Mouse (Mus musculus): ENCODE results near the gene Cryba4. TPM values are rescaled to one million over a fixed set of nuclear protein-coding genes. Genes with fewer than 3 reads are reported as not detected.

Cryba4 gene
- polyA plus RNA-seq, 1 experiment from 2014 or later = 1.5 TPM

DNA sequence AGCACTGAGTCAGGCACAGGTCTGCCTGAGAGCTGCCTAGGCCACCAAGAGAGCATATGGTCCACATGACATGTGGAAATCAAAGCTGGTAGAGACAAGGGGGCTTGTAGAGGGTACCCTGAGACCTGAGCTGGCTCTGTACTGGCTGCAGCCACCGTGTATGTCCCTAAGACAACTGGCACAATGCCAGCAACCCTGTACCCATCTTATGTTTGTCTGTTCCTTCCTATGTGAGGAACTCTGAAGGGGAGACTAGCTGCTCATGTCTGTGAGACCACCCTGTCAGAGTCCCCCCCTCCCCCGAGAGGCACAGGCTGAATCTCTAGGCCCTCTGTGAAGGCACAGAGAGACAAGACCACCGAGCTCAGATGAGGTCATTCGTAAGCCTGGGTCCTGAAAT is 33.6 kb downstream of the Cryba4 start:
- 59% methylated on average over 4 of the region's 4 CpGs for WGBS
- H3K27me3 ChIP-seq (replicated peaks; ENCODE audit: insufficient read depth, low read length) = no peaks in the 10 kb centered on the region
- TF ChIP-seq CTCF (IDR thresholded peaks at IDR 0.05) (no peak), EP300 (IDR thresholded peaks at IDR 0.05) (no peak)
- H3K9ac ChIP-seq (replicated peaks; ENCODE audit: low read depth) = no peak overlapping the region
- DNase-seq (ENCODE audit: low spot score) (no peak), ATAC-seq (no peak)
- H3K9me3 ChIP-seq (ENCODE audit: low read length) = no peaks in the 10 kb centered on the region
- no peaks in the 10 kb centered on the region for H3K36me3 ChIP-seq (ENCODE audit: insufficient read depth, low read length)
- peaks cover 7% of the 10 kb centered on the region; the same call in 1 of the 2 replicates for H3K4me1 ChIP-seq (ENCODE audit: insufficient read depth, low read depth, low read length)
- H3K4me2 ChIP-seq (replicated peaks; ENCODE audit: low read depth, low read length) = no peak overlapping the region
- H3K27ac ChIP-seq (ENCODE audit: low read length) = no peak overlapping the region
- H3K4me3 ChIP-seq (ENCODE audit: low read depth, low read length) = no peak overlapping the region

GRCm38 (mm10) chr5:112217031-112217430 is 35.3 kb downstream of the Cryba4 start:
- WGBS = 62% methylated on average over 22 of the region's 22 CpGs
- DNase-seq (ENCODE audit: low spot score) = no peak
- H3K36me3 ChIP-seq (ENCODE audit: insufficient read depth, low read length) = no peaks in the 10 kb centered on the region
- no peak for TF ChIP-seq EP300 (IDR thresholded peaks at IDR 0.05)
- no peak overlapping the region for H3K4me2 ChIP-seq (replicated peaks; ENCODE audit: low read depth, low read length)
- no peak for ATAC-seq
- no peak overlapping the region for H3K27ac ChIP-seq (ENCODE audit: low read length)
- H3K9me3 ChIP-seq (ENCODE audit: low read length) = no peaks in the 10 kb centered on the region
- peaks cover 7% of the 10 kb centered on the region; the same call in 1 of the 2 replicates for H3K4me1 ChIP-seq (ENCODE audit: insufficient read depth, low read depth, low read length)
- no peak overlapping the region for H3K4me3 ChIP-seq (ENCODE audit: low read depth, low read length)
- no peak overlapping the region for H3K9ac ChIP-seq (replicated peaks; ENCODE audit: low read depth)
- no peaks in the 10 kb centered on the region for H3K27me3 ChIP-seq (replicated peaks; ENCODE audit: insufficient read depth, low read length)

GRCm38 (mm10) chr5:112216335-112216734 is 36.0 kb downstream of the Cryba4 start:
- WGBS = 78% methylated on average over 7 of the region's 7 CpGs
- no peak overlapping the region for H3K9ac ChIP-seq (replicated peaks; ENCODE audit: low read depth)
- DNase-seq (ENCODE audit: low spot score) (no peak), ATAC-seq (no peak)
- TF ChIP-seq CTCF (IDR thresholded peaks at IDR 0.05) = no peak
- H3K27me3 ChIP-seq (replicated peaks; ENCODE audit: insufficient read depth, low read length) = no peaks in the 10 kb centered on the region
- no peak overlapping the region for H3K27ac ChIP-seq (ENCODE audit: low read length)
- no peaks in the 10 kb centered on the region for H3K9me3 ChIP-seq (ENCODE audit: low read length)
- no peak overlapping the region for H3K4me3 ChIP-seq (ENCODE audit: low read depth, low read length)
- peaks cover 7% of the 10 kb centered on the region; the same call in 1 of the 2 replicates for H3K4me1 ChIP-seq (ENCODE audit: insufficient read depth, low read depth, low read length)
- no peaks in the 10 kb centered on the region for H3K36me3 ChIP-seq (ENCODE audit: insufficient read depth, low read length)
- H3K4me2 ChIP-seq (replicated peaks; ENCODE audit: low read depth, low read length) = no peak overlapping the region

GRCm38 (mm10) chr5:112215801-112216251 is 36.5 kb downstream of the Cryba4 start:
- Histone ChIP-seq H3K9me3 (ENCODE audit: low read length) (no peaks in the 10 kb centered on the region), H3K4me1 (ENCODE audit: insufficient read depth, low read depth, low read length) (peaks cover 7% of the 10 kb centered on the region; the same call in 1 of the 2 replicates), H3K9ac (replicated peaks; ENCODE audit: low read depth) (no peak overlapping the region), H3K4me2 (replicated peaks; ENCODE audit: low read depth, low read length) (peak overlapping the region; percentile 25; the same call in 1 of the 2 replicates), H3K27ac (ENCODE audit: low read length) (0 out of 2 replicates have a peak overlapping the region, but pooled peaks have one; percentile 26), H3K27me3 (replicated peaks; ENCODE audit: insufficient read depth, low read length) (no peaks in the 10 kb centered on the region), H3K4me3 (ENCODE audit: low read depth, low read length) (no peak overlapping the region), H3K36me3 (ENCODE audit: insufficient read depth, low read length) (no peaks in the 10 kb centered on the region)
- DNase-seq (ENCODE audit: low spot score) (peak; percentile 49), ATAC-seq (no peak)
- 28% methylated on average over 9 of the region's 9 CpGs for WGBS
- no peak for TF ChIP-seq CTCF (IDR thresholded peaks at IDR 0.05)
- TF ChIP-seq EP300 (IDR thresholded peaks at IDR 0.05) = no peak

GRCm38 (mm10) chr5:112215291-112215751 is 37.0 kb downstream of the Cryba4 start:
- Histone ChIP-seq H3K4me1 (ENCODE audit: insufficient read depth, low read depth, low read length) (peaks cover 7% of the 10 kb centered on the region; the same call in 1 of the 2 replicates), H3K9me3 (ENCODE audit: low read length) (no peaks in the 10 kb centered on the region), H3K27ac (ENCODE audit: low read length) (0 out of 2 replicates have a peak overlapping the region, but pooled peaks have one; percentile 26), H3K9ac (replicated peaks; ENCODE audit: low read depth) (no peak overlapping the region), H3K36me3 (ENCODE audit: insufficient read depth, low read length) (no peaks in the 10 kb centered on the region), H3K4me2 (replicated peaks; ENCODE audit: low read depth, low read length) (peak overlapping the region; percentile 25; the same call in 1 of the 2 replicates), H3K27me3 (replicated peaks; ENCODE audit: insufficient read depth, low read length) (no peaks in the 10 kb centered on the region), H3K4me3 (ENCODE audit: low read depth, low read length) (no peak overlapping the region)
- no peak for DNase-seq (ENCODE audit: low spot score)
- TF ChIP-seq CTCF (IDR thresholded peaks at IDR 0.05) = no peak
- no peak for TF ChIP-seq EP300 (IDR thresholded peaks at IDR 0.05)
- WGBS = 16% methylated on average over 12 of the region's 12 CpGs
- ATAC-seq = no peak

DNA sequence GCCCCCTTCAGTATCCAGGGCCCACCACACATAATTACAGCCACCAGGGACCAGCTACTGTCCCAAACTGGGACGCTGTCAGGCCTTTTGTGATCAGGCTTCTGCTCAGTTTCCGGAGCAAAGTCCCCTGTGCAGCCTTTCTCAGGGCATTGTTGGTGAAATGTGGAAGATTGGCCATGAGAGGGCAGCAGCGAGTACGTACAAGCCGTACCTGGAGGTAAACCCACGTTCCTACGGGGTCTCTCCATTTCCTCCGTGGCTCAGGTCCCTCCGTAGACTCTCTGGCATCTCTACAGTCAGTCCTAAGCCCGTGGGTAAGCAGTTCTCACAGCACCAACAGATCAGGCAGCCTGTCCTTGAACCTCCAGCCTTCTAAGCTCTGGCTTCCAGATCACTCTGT is 37.9 kb downstream of the Cryba4 start:
- no peaks in the 10 kb centered on the region for H3K36me3 ChIP-seq (ENCODE audit: insufficient read depth, low read length)
- no peaks in the 10 kb centered on the region for H3K9me3 ChIP-seq (ENCODE audit: low read length)
- peak; percentile 53 for DNase-seq (ENCODE audit: low spot score)
- no peak overlapping the region for H3K4me3 ChIP-seq (ENCODE audit: low read depth, low read length)
- H3K27me3 ChIP-seq (replicated peaks; ENCODE audit: insufficient read depth, low read length) = no peaks in the 10 kb centered on the region
- H3K27ac ChIP-seq (ENCODE audit: low read length) = no peak overlapping the region
- 7% methylated on average over 10 of the region's 10 CpGs for WGBS
- peaks cover 7% of the 10 kb centered on the region; the same call in 1 of the 2 replicates for H3K4me1 ChIP-seq (ENCODE audit: insufficient read depth, low read depth, low read length)
- TF ChIP-seq CTCF (IDR thresholded peaks at IDR 0.05) (peak; percentile 74), EP300 (IDR thresholded peaks at IDR 0.05) (no peak)
- H3K4me2 ChIP-seq (replicated peaks; ENCODE audit: low read depth, low read length) = no peak overlapping the region
- ATAC-seq = no peak; the same call in 1 of the 2 replicates
- H3K9ac ChIP-seq (replicated peaks; ENCODE audit: low read depth) = no peak overlapping the region

Data from lung, postnatal 0 days (tissue).